Mouse (Mus musculus) embryo, embryonic 10.5 days (tissue): ENCODE measurements at regions not wholly inside any gene's neighbourhood (a gene's known extent, or its start where the extent isn't known, plus 50 kb on each side); places are given as distances from the start of the nearest gene placed in this dataset.
A peak's percentile ranks its signal among the peaks of the same experiment; 100 is the strongest.

Experiments used
- DNase-seq: peaks from one replicate; pipeline ENCODE4 v3.0.0-alpha.2; 2015; ENCODE audit warnings: low spot score

GRCm38 (mm10) chr6:36645415-36645814, 164.6 kb downstream of the Ptn start:
- no peak for DNase-seq

DNA sequence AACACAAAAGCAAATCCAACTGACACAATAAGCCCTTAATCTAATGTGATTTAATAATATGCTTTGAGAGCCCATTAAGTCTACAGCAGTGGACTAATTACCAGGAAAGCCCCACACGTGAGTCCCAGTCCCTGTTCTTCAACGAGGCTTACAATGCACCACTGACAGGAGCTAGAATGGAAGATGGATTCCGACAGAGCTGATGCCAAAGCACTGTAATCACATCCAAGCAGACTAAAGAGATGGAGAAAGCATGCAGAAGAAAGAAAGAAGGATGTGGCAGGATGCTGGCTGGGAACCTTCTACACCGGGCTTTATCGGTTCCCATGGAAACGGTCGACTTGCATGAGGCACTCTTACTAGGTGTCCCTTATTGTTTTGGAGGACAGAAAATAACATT, 165.1 kb downstream of the Ptn start:
- peak; percentile 76 for DNase-seq

GRCm38 (mm10) chr6:36637031-36637430, 173.0 kb downstream of the Ptn start:
- no peak for DNase-seq

DNA sequence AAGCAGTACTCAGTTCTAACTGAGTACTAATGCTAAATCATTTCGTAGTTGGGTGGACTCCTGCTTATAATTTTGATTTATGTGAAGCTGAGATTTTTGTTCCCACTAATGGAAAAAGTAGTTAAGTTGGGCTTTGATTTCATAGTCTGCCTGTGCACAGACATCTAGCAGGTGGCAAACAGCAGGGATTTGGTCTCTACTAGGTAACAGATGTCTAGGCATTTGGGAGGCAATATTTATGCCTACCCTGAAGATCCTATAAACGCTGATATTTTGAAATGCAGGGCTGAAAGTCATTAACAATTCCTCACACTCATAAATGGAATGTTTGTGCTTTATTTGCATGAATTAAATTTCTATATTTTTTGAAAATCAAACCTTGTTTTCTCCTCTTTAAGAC, 182.4 kb downstream of the Ptn start:
- no peak for DNase-seq

GRCm38 (mm10) chr6:36608281-36608970, 201.6 kb downstream of the Ptn start:
- DNase-seq, result no peak

GRCm38 (mm10) chr6:36605578-36606205, 204.3 kb downstream of the Ptn start:
- no peak for DNase-seq

GRCm38 (mm10) chr6:36604802-36605201, 205.2 kb downstream of the Ptn start:
- no peak for DNase-seq

- no peak for DNase-seq
Measured at GRCm38 (mm10) chr6:36596574-36596973, 208.7 kb downstream of the Chrm2 start.

GRCm38 (mm10) chr6:36590881-36591630, 203.2 kb downstream of the Chrm2 start:
- no peak for DNase-seq

- no peak for DNase-seq
Measured at GRCm38 (mm10) chr6:36581043-36581442, 193.2 kb downstream of the Chrm2 start.
